Mouse (Mus musculus) regulatory T cell (primary cell): ENCODE measurements at regions not wholly inside any gene's neighbourhood (a gene's known extent, or its start where the extent isn't known, plus 50 kb on each side); places are given as distances from the start of the nearest gene placed in this dataset.

Source experiments
- in situ Hi-C: fragments of 300-600 bp; cut with MboI, MseI; formaldehyde crosslinking; loops from one replicate; pipeline ENCODE4 v1.15.1; 2025; ENCODE audit warnings: high pct_unique_total_duplicates

GRCm38 (mm10) chr13:63761542-63761941, 53.5 kb upstream of the Ercc6l2 start:
- in situ Hi-C loops, result no loop called here
